Mouse (Mus musculus): ENCODE data around the gene Il27ra. TPM values are rescaled to one million over a fixed set of nuclear protein-coding genes. Genes with fewer than 3 reads are reported as not detected.
A peak's percentile ranks its signal among the peaks of the same experiment; 100 is the strongest.
"Not testable (repeated sequence)": the region's sequence is repeated elsewhere in the genome, so short reads cannot be mapped to it uniquely, and the experiment has no call there.

Gene Il27ra
- polyA plus RNA-seq, 1 experiment from 2014 or later: 0.76 TPM

GRCm38 (mm10) chr8:84010625-84011611 lies 31.5 kb downstream of the Il27ra start:
- Histone ChIP-seq H3K4me1 (ENCODE audit: insufficient read depth) (peaks cover 24% of the 10 kb centered on the region), H3K27ac (ENCODE audit: low read depth) (no peak overlapping the region), H3K9me3 (ENCODE audit: low read length) (no peaks in the 10 kb centered on the region), H3K27me3 (ENCODE audit: insufficient read depth, low read length) (peaks cover 44% of the 10 kb centered on the region), H3K4me3 (ENCODE audit: low read depth, low read length) (peak overlapping the region; percentile 48), H3K9ac (replicated peaks) (no peak overlapping the region; the same call in none of the 2 replicates), H3K4me2 (ENCODE audit: low read depth, low read length) (peak overlapping the region; percentile 81), H3K36me3 (replicated peaks; ENCODE audit: insufficient read depth, low read length) (no peaks in the 10 kb centered on the region)
- no peak for TF ChIP-seq EP300 (IDR thresholded peaks at IDR 0.05; ENCODE audit: low read depth)
- peak; percentile 71 for TF ChIP-seq CTCF (IDR thresholded peaks at IDR 0.05; ENCODE audit: low read depth)
- WGBS (ENCODE audit: insufficient replicate concordance): 3% methylated on average over 68 of the region's 83 CpGs
- ATAC-seq (peak; percentile 44), DNase-seq (peak; percentile 78)

- Histone ChIP-seq H3K9ac (replicated peaks) (no peak overlapping the region), H3K9me3 (ENCODE audit: low read length) (no peaks in the 10 kb centered on the region), H3K27ac (ENCODE audit: low read depth) (no peak overlapping the region), H3K27me3 (ENCODE audit: insufficient read depth, low read length) (peaks cover 40% of the 10 kb centered on the region), H3K4me2 (ENCODE audit: low read depth, low read length) (no peak overlapping the region), H3K4me1 (ENCODE audit: insufficient read depth) (peaks cover 28% of the 10 kb centered on the region), H3K4me3 (ENCODE audit: low read depth, low read length) (no peak overlapping the region), H3K36me3 (replicated peaks; ENCODE audit: insufficient read depth, low read length) (no peaks in the 10 kb centered on the region)
- WGBS (ENCODE audit: insufficient replicate concordance): under 1% methylated on average over 11 of the region's 11 CpGs
- TF ChIP-seq EP300 (IDR thresholded peaks at IDR 0.05; ENCODE audit: low read depth): no peak
- peak; percentile 94 for TF ChIP-seq CTCF (IDR thresholded peaks at IDR 0.05; ENCODE audit: low read depth)
- ATAC-seq (no peak; the same call in 1 of the 2 replicates), DNase-seq (peak; percentile 85)
These were observed 32.5 kb downstream of the Il27ra start for GRCm38 (mm10) chr8:84009876-84010275.

DNA sequence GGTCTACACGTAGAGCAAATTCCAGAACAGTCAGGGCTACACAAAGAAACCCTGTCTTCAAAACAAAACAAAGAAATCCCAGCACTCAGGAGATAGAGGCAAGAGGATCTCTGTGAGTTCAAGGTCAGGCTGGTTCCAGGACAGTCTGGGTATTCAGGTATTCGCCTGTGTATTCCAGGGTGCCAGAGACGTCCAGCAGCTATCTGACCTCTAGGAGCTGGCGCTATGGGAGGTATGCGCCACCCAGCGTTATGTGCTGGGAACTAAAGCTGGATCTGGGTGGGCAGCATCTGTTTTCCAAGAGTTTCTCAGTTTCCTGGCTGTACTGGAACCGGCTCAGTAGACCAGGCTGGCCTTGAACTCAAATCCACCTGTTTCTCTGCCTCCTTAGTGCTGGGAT lies 34.0 kb downstream of the Il27ra start:
- ATAC-seq: no peak
- 51% methylated on average over 7 of the region's 7 CpGs for WGBS (ENCODE audit: insufficient replicate concordance)
- peaks cover 34% of the 10 kb centered on the region for H3K4me1 ChIP-seq (ENCODE audit: insufficient read depth)

DNA sequence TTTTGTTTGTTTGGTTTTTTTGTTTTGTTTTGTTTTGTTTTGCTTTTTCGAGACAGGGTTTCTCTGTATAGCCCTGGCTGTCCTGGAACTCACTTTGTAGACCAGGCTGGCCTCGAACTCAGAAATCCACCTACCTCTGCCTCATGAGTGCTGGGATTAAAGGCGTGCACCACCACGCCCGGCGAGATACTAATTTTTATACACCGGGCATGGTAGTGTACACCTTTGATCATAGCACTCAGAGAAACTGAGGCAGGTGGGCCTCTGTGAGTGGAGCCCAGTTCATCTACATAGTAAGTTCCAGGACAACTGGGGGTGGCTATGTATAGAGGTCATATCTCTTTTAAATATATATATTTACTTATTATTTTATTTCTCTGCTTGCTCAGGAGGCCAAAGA lies 36.9 kb downstream of the Il27ra start:
- Histone ChIP-seq H3K27ac (ENCODE audit: low read depth) (peak overlapping the region; percentile 77; the same call in 1 of the 2 replicates), H3K4me2 (ENCODE audit: low read depth, low read length) (peak overlapping the region; percentile 83; the same call in 1 of the 2 replicates), H3K27me3 (ENCODE audit: insufficient read depth, low read length) (peaks cover 10% of the 10 kb centered on the region), H3K4me1 (ENCODE audit: insufficient read depth) (peaks cover 18% of the 10 kb centered on the region)
- H3K9me3 ChIP-seq (ENCODE audit: low read length); DNase-seq; ATAC-seq; H3K9ac ChIP-seq (replicated peaks); H3K36me3 ChIP-seq (replicated peaks; ENCODE audit: insufficient read depth, low read length); H3K4me3 ChIP-seq (ENCODE audit: low read depth, low read length): not testable (repeated sequence)
- 83% methylated on average over 7 of the region's 7 CpGs for WGBS (ENCODE audit: insufficient replicate concordance)

More for the DNA sequence above, 34.0 kb downstream of the Il27ra start:
- Histone ChIP-seq H3K27me3 (ENCODE audit: insufficient read depth, low read length) (peaks cover 37% of the 10 kb centered on the region), H3K9ac (replicated peaks) (no peak overlapping the region), H3K4me2 (ENCODE audit: low read depth, low read length) (no peak overlapping the region), H3K27ac (ENCODE audit: low read depth) (no peak overlapping the region), H3K36me3 (replicated peaks; ENCODE audit: insufficient read depth, low read length) (no peaks in the 10 kb centered on the region), H3K4me3 (ENCODE audit: low read depth, low read length) (no peak overlapping the region), H3K9me3 (ENCODE audit: low read length) (no peaks in the 10 kb centered on the region)
- DNase-seq: no peak
- TF ChIP-seq EP300 (IDR thresholded peaks at IDR 0.05; ENCODE audit: low read depth): no peak
- TF ChIP-seq CTCF (IDR thresholded peaks at IDR 0.05; ENCODE audit: low read depth): peak; percentile 56

DNA sequence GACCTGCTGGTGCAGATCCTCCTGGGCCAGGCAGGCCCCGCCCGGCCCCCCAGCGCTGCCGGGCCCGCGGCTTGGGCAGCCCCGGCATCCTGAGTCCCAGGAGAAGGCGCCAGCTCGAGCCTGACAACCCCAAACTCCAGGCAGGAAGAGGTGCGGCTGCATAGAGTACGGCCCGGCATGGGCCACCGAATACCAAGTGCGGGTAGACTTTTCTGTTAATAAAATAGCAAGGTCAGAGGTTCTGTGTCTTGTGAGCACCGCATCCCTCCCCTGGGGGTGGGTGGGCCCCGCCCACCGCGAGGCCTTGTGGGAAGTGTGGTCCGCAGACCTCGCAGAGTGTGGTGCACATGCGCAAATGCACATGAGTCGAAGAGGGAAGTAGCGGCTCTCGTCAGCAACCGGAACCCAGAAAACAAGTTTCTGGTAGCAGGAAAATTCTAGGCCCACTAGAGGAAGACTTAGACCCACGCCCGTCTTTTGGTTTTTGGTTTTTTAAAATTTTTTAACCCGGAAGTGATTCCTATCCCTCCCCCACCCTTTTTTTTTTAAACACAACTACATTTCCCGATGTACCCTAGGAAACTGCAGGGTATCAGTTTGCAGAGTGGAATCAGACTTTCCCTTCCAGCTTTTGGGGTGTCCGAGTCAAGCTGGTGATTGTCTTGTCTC lies 37.7 kb downstream of the Il27ra start:
- peaks cover 16% of the 10 kb centered on the region for H3K4me1 ChIP-seq (ENCODE audit: insufficient read depth)

More for the DNA sequence above, 37.7 kb downstream of the Il27ra start:
- Histone ChIP-seq H3K4me3 (ENCODE audit: low read depth, low read length) (peak overlapping the region; percentile 57), H3K9ac (replicated peaks) (peak overlapping the region; percentile 63), H3K9me3 (ENCODE audit: low read length) (no peaks in the 10 kb centered on the region), H3K4me2 (ENCODE audit: low read depth, low read length) (peak overlapping the region; percentile 83), H3K36me3 (replicated peaks; ENCODE audit: insufficient read depth, low read length) (peaks cover 9% of the 10 kb centered on the region; the same call in 1 of the 2 replicates), H3K27me3 (ENCODE audit: insufficient read depth, low read length) (peaks cover 2% of the 10 kb centered on the region; the same call in 1 of the 2 replicates), H3K27ac (ENCODE audit: low read depth) (peak overlapping the region; percentile 77)
- WGBS (ENCODE audit: insufficient replicate concordance): 2% methylated on average over 30 of the region's 30 CpGs
- TF ChIP-seq CTCF (IDR thresholded peaks at IDR 0.05; ENCODE audit: low read depth) (no peak), EP300 (IDR thresholded peaks at IDR 0.05; ENCODE audit: low read depth) (peak; percentile 41; the same call in 1 of the 2 replicates)
- DNase-seq (peak; percentile 93), ATAC-seq (peak; percentile 92)
